Mouse (Mus musculus) bone marrow macrophage, adult 2 months (primary cell): ENCODE measurements at regions not wholly inside any gene's neighbourhood (a gene's known extent, or its start where the extent isn't known, plus 50 kb on each side); places are given as distances from the start of the nearest gene placed in this dataset.

ENCODE experiments used
- H3K27ac ChIP-seq: 2 replicates; pipeline ENCODE4 v1.5.1; 2012; ENCODE audit warnings: low read depth, low read length; ENCODE audit not compliant: insufficient read depth
- H3K4me1 ChIP-seq: 2 replicates; pipeline ENCODE4 v1.6.1; 2012; ENCODE audit warnings: low read length; ENCODE audit not compliant: control insufficient read depth, insufficient read depth
- H3K4me3 ChIP-seq: 2 replicates; pipeline ENCODE4 v1.5.1; 2012; ENCODE audit warnings: mild to moderate bottlenecking, low read length, moderate library complexity; ENCODE audit not compliant: insufficient read depth
- CTCF ChIP-seq: IDR thresholded peaks from 2 replicates; pipeline ENCODE4 v1.5.1; 2012; ENCODE audit warnings: low read depth, mild to moderate bottlenecking, low read length, moderate library complexity
- POLR2A ChIP-seq: IDR thresholded peaks from 2 replicates; pipeline ENCODE4 v1.6.1; 2012; ENCODE audit warnings: mild to moderate bottlenecking, low read depth, low read length, borderline replicate concordance

DNA sequence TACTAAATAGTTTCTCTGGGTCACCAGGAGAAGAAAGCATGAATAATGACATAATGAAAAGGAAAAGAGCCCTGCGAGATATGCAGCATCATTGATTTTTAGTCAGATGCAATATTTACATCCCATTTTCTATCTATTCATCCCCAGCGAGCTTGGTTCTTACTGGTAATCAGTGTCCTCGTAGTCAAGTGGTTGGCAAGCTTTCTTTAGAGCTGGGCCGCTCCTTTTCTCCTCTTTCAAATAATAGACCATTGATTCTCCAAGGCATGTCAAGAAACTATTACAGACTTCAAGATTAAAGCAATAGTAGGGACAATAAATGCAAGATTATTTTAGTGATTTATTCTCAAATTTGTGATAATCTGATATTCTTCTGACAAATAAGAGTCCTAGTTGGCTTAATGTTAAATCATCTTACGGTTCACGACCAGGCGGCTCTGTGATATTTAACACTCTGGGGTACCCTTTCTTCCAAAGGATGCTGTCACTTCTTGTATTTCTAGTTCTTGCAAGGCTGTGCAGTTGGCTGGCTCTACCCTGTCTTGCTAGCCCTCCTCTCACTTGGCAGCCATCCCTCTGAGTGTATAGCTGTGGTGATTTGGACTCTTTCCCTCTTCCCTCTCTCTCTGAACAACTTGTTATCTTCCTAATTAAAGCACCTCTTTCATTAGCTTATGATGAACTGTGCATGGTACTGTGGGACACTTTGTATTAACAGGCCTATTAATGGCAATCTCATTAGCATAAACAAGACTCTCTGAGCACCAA lies 185.6 kb upstream of the Usp25 start:
- Histone ChIP-seq H3K4me3 (no peak overlapping the region), H3K4me1 (no peaks in the 10 kb centered on the region), H3K27ac (no peak overlapping the region)
- TF ChIP-seq POLR2A (no peak), CTCF (no peak)

DNA sequence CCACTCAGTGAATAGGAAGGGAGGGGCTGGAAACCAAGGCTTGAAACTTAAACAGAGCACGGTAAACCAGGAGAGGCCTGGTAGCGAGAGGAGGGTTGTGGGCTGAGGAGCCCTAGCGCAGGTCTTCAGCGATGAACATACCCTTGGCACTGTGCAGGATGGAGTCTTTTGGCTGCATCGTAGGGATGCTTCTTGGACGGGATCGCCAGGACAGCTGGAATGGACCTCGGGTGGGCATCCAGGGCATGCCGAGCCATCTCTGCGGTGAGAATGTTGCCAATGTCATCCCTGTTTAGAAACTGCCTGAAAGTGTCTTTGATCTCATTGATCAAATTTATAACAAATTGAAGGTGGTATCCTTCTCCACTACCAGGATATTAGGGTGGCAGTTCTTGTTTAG lies 192.2 kb upstream of the Usp25 start:
- Histone ChIP-seq H3K4me3 (no peak overlapping the region), H3K27ac (no peak overlapping the region), H3K4me1 (no peaks in the 10 kb centered on the region)
- no peak for TF ChIP-seq POLR2A
- TF ChIP-seq CTCF: no peak

DNA sequence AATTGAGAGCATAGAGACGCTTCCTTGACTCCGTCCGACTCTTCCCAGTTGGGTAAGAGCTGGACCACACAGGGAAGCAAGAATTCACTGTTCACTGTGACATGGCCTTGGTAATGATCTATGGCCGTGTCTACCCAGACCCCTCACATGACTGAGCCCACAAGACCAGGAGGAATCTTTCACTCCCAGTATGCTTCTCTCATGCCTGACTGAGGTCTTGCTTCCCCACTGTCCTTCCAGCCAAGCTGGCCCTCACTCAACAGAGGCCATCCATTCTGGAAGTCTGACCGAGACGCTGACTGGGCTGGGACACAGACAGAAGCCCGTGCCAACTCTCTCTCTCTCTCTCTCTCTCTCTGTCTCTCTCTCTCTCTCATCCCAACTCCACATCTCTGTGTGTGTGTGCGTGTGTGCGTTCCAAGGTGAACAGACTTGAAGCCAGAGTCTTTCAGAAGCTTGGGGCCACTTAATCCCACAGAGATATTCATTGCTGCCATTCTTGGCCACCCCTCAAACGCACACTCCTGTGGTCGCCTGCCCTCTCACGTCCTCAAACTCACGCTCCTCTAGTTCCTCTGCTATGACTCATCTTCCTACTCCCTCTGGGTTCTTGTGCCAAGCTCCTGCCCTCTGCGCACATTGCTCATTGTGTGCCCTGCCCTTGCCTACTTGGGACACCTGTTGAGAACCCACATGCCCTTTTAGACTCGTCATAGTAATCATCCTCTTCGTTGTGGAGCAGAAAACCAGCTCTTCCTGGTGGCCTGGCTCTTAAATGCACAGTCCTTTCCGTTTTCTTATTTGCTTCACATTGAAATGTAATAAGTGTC lies 197.2 kb upstream of the Usp25 start:
- Histone ChIP-seq H3K4me3 (no peak overlapping the region), H3K27ac (no peak overlapping the region), H3K4me1 (no peaks in the 10 kb centered on the region)
- TF ChIP-seq POLR2A (no peak), CTCF (no peak)

DNA sequence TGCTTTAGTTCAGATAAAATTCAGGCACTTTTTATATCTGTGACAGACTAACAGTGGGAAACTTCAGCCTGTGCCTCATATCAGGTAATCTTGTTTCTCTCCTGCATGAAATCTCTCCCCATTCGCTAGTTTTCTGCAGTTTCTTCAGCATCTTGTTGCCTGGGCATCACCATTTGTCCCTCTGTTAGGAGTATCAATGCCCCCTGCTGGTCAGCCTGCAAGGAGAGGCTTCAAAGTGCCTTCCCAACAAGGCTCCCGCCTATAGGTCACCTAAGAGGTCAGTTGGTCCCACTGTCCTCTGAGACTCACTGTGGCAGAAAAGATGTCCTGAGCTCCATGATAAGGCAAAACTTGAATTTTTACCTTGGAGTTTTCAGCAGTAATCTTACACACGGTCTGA lies 209.8 kb upstream of the Usp25 start:
- no peak overlapping the region for H3K27ac ChIP-seq
- H3K4me1 ChIP-seq: no peaks in the 10 kb centered on the region
- no peak overlapping the region for H3K4me3 ChIP-seq
- TF ChIP-seq POLR2A (no peak), CTCF (no peak)

DNA sequence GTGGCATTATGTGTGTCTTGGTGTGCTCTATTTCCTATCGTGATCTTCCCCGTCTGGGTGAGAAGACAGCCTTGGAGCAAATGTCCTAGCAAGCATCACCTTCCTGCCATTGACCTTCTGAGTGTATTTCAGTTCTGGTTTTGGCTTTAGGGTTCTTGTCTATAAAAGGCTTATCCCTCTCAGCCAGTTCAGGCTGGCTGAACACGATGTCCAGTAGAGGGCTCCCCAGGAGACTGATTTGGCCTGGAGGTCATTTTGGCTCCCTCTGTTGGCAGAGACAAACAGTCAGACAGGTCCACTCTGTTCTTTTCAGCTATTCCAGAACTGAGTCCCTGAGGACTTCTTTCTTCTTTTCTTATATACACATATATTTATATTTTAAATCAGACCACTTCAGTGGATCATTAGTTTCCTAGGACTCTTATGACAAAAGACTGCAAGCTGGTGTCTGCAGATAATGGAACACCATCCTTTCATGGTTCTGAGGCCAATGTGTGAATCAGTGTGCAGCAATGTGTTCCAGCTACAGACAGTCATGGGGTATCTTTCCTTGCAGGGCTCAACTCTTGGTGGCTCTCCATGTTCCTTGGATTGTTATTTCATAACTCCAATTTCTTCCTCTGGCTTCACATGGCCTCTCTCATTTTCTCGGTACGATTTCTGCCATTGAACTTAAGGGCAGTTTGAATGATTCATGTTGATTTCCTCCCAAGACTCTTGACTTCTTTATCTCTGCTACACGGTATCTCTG lies 226.9 kb upstream of the Usp25 start:
- Histone ChIP-seq H3K4me1 (no peaks in the 10 kb centered on the region), H3K4me3 (no peak overlapping the region), H3K27ac (no peak overlapping the region)
- no peak for TF ChIP-seq POLR2A
- TF ChIP-seq CTCF: peak; percentile 62

DNA sequence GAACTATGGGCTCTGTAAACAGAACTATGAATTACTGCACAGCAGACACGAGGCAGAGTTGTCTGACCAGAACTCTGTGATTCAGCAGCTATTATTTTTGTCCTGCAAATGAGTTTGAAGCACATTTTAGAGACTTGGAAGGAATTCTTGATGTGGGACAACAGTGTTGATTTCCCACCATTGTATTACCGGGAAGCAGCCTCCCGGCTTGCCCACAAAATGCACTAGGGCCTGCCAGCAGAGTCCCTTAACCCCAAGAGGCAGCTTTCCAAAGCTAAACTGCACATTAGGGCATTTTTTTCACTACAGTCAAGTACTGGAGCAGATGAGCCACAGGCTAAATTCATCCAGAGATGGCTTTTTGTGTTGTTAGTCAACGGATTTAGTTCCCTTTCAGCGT lies 230.8 kb upstream of the Usp25 start:
- Histone ChIP-seq H3K27ac (no peak overlapping the region), H3K4me3 (no peak overlapping the region), H3K4me1 (no peaks in the 10 kb centered on the region)
- no peak for TF ChIP-seq POLR2A
- TF ChIP-seq CTCF: no peak

DNA sequence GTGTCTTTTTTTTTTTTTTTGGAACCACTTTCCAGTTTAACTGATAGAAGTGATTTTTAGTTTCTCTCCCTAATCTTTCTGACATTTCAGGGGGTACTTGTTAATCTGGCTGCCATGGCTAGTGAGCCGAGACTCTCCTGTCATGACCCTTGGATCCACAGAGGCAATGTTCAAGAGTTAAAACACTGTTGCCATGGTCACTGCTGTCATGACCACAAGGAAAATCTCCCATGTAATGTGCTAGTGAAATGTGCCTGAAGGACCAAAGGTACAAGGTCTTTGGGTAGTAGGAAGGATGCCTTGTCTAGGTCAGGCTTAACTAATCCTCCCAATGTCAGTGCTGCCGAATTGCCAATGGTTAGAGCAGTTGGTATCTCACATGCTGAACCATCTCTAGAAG lies 237.7 kb upstream of the Usp25 start:
- no peak for TF ChIP-seq POLR2A
- TF ChIP-seq CTCF: no peak
- Histone ChIP-seq H3K4me3 (no peak overlapping the region), H3K27ac (no peak overlapping the region), H3K4me1 (no peaks in the 10 kb centered on the region)

DNA sequence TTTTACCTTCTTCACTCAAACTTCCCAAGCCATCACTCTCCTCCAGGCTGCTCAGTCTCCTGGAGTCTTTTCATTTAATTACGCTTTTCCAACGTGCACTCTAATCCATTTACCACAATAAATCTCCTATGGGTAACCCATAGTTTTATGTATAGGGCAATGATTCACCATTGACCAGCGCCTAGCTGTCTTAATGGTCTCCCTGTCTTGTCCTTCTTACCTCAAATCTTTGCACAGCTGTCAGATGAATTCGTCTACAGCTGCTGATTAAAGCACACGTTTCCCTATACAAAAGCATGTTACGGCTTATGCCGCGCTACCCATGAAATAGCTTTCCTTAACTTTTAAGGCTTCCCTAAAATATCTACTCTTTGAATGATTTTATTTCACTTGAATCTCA lies 239.5 kb upstream of the Usp25 start:
- TF ChIP-seq CTCF (no peak), POLR2A (no peak)
- Histone ChIP-seq H3K4me1 (no peaks in the 10 kb centered on the region), H3K27ac (no peak overlapping the region), H3K4me3 (no peak overlapping the region)

DNA sequence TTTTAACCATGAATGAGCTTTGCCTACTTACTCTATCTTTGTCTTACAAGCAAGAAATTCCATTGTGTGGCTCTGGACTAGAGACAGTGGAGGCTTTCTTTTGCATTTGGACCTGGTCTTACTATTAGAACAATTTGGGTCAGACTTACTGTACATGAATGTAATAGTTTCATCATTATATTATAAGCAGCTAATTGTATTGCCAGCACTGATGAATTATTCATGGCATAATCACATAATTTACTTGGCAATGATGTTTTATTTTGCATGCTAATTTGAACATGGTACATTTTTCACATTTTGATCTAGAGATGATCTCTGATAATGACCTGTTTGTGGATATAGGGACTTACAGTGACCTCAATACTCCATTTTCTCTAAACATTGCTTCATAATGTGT lies 240.0 kb upstream of the Usp25 start:
- TF ChIP-seq CTCF: no peak
- H3K4me1 ChIP-seq: no peaks in the 10 kb centered on the region
- no peak overlapping the region for H3K4me3 ChIP-seq
- H3K27ac ChIP-seq: no peak overlapping the region

DNA sequence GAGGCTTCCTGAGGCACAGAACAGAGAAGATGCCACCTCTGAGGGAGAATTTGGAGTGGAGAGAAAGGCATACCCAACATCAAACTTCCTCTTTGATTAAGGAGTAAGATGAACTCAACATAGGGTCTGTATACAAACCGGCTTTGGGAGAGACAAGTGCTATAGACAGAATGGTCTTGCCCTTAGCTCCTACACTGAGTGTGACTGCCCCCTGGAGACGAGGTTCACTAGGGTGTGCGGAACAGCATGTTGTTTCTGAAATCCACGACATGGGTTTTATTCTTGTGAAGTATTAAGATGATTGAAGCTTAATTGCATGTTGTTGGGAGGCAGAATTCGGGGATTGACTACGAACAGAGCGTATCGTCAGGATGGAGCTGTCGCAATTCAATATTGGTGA lies 244.9 kb upstream of the Usp25 start:
- no peak overlapping the region for H3K4me3 ChIP-seq
- H3K4me1 ChIP-seq: no peaks in the 10 kb centered on the region
- no peak overlapping the region for H3K27ac ChIP-seq
- TF ChIP-seq POLR2A (no peak), CTCF (no peak)
